Mouse (Mus musculus): Measurements from ENCODE around the gene Dpp3. TPM values are rescaled to one million over a fixed set of nuclear protein-coding genes. Genes with fewer than 3 reads are reported as not detected.
A peak's percentile ranks its signal among the peaks of the same experiment; 100 is the strongest.

Gene Dpp3
- polyA plus RNA-seq, 1 experiment = 68.2 TPM

- peak within 1 kb of the TSS; percentile 66 for H3ac ChIP-seq (ENCODE audit: control insufficient read depth, insufficient read length, low read depth)
Measured at GRCm38 (mm10) chr19:4942551-4943252, 14.6 kb upstream of the Dpp3 start, which contains the start of gene Peli3. Gene Peli3 (minus strand): TSS chr19:4943127.

DNA sequence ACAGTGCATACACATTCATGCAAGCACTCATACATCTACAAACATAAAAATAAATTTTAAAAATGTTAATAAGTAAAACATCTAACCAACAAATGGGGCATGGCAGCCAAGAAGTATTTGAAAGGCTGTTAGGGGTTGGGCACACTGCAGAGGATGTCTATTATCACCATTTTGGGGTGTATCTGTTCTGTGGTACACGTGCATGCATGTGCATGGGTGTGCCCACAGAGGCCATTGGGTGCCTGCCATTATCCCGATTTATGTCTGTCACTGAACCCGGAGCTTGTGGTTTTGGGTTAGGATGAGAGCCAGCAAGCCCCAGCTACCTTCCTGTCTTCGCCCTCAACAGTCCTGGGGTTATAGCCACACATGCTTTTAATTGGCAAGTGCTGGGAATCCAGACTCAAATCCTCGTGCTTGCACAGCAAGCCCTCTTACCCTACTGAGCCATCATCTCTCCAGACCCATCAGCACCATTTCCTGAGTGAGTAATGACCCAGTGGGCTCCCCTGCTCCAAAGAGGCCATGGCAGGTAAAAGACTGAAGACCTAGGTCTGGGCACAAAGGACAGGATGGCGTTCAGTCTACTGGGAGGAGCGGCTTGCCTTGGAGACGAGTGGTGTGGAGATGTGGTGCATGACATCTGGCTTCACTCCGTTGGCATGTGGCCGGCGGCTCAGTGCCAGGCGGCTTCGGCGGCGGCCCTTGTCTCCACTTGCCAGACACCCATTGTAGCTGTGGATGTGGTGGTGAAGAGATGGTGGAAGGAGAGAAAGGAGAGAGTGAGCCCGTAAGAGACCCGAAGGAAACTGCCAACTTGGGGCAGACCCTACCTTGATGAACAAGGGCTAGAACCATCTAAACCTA lies 9.6 kb upstream of the Dpp3 start:
- Histone ChIP-seq H3K79me2 (ENCODE audit: control insufficient read depth, insufficient read depth) (no peaks in the 10 kb centered on the region), H3K36me3 (ENCODE audit: control insufficient read depth, insufficient read depth) (no peaks in the 10 kb centered on the region), H3K4me3 (ENCODE audit: insufficient read depth, poor library complexity, severe bottlenecking) (no peak overlapping the region), H3ac (ENCODE audit: control insufficient read depth, insufficient read length, low read depth) (no peak overlapping the region), H3K79me3 (ENCODE audit: low read depth) (no peaks in the 10 kb centered on the region), H3K27me3 (ENCODE audit: control insufficient read depth, insufficient read depth, insufficient read length) (peaks cover 1% of the 10 kb centered on the region)
- TF ChIP-seq FOSL1 (IDR thresholded peaks at IDR 0.05; ENCODE audit: insufficient read depth, low read length, poor library complexity, severe bottlenecking) (no peak), MYOD1 (IDR thresholded peaks at IDR 0.05; ENCODE audit: control insufficient read depth, insufficient read length, low read depth) (no peak), CTCF (IDR thresholded peaks at IDR 0.05; ENCODE audit: control insufficient read depth, insufficient read depth, insufficient read length) (no peak), MYOG (IDR thresholded peaks at IDR 0.05; ENCODE audit: control insufficient read depth, extremely low read depth, insufficient read length) (no peak), MAX (IDR thresholded peaks at IDR 0.05) (no peak), USF1 (IDR thresholded peaks at IDR 0.05; ENCODE audit: low read depth) (no peak), CEBPB (IDR thresholded peaks at IDR 0.05; ENCODE audit: low read depth) (no peak)

More at GRCm38 (mm10) chr19:4942551-4943252, 14.6 kb upstream of the Dpp3 start, which contains the start of gene Peli3:
- Histone ChIP-seq H3K36me3 (ENCODE audit: control insufficient read depth, insufficient read depth) (no peaks in the 10 kb centered on the region), H3K79me2 (ENCODE audit: control insufficient read depth, insufficient read depth) (no peaks in the 10 kb centered on the region), H3K79me3 (ENCODE audit: low read depth) (no peaks in the 10 kb centered on the region), H3K4me3 (ENCODE audit: insufficient read depth, poor library complexity, severe bottlenecking) (peak within 1 kb of the TSS; percentile 25), H3K27me3 (ENCODE audit: control insufficient read depth, insufficient read depth, insufficient read length) (no peaks in the 10 kb centered on the region)
- TF ChIP-seq MAX (IDR thresholded peaks at IDR 0.05) = no peak
- no peak for TF ChIP-seq MYOD1 (IDR thresholded peaks at IDR 0.05; ENCODE audit: control insufficient read depth, insufficient read length, low read depth)
- TF ChIP-seq CTCF (IDR thresholded peaks at IDR 0.05; ENCODE audit: control insufficient read depth, insufficient read depth, insufficient read length) = no peak
- no peak for TF ChIP-seq MYOG (IDR thresholded peaks at IDR 0.05; ENCODE audit: control insufficient read depth, extremely low read depth, insufficient read length)
- TF ChIP-seq CEBPB (IDR thresholded peaks at IDR 0.05; ENCODE audit: low read depth) = no peak
- TF ChIP-seq FOSL1 (IDR thresholded peaks at IDR 0.05; ENCODE audit: insufficient read depth, low read length, poor library complexity, severe bottlenecking) = no peak
- TF ChIP-seq USF1 (IDR thresholded peaks at IDR 0.05; ENCODE audit: low read depth) = no peak

GRCm38 (mm10) chr19:4936896-4937295 lies 8.8 kb upstream of the Dpp3 start:
- Histone ChIP-seq H3K79me2 (ENCODE audit: control insufficient read depth, insufficient read depth) (no peaks in the 10 kb centered on the region), H3K79me3 (ENCODE audit: low read depth) (no peaks in the 10 kb centered on the region), H3K36me3 (ENCODE audit: control insufficient read depth, insufficient read depth) (no peaks in the 10 kb centered on the region), H3K4me3 (ENCODE audit: insufficient read depth, poor library complexity, severe bottlenecking) (no peak overlapping the region), H3ac (ENCODE audit: control insufficient read depth, insufficient read length, low read depth) (no peak overlapping the region), H3K27me3 (ENCODE audit: control insufficient read depth, insufficient read depth, insufficient read length) (peaks cover 3% of the 10 kb centered on the region)
- no peak for TF ChIP-seq MYOG (IDR thresholded peaks at IDR 0.05; ENCODE audit: control insufficient read depth, extremely low read depth, insufficient read length)
- TF ChIP-seq MAX (IDR thresholded peaks at IDR 0.05) = no peak
- no peak for TF ChIP-seq CEBPB (IDR thresholded peaks at IDR 0.05; ENCODE audit: low read depth)
- no peak for TF ChIP-seq USF1 (IDR thresholded peaks at IDR 0.05; ENCODE audit: low read depth)
- TF ChIP-seq MYOD1 (IDR thresholded peaks at IDR 0.05; ENCODE audit: control insufficient read depth, insufficient read length, low read depth) = no peak
- no peak for TF ChIP-seq CTCF (IDR thresholded peaks at IDR 0.05; ENCODE audit: control insufficient read depth, insufficient read depth, insufficient read length)
- no peak for TF ChIP-seq FOSL1 (IDR thresholded peaks at IDR 0.05; ENCODE audit: insufficient read depth, low read length, poor library complexity, severe bottlenecking)

GRCm38 (mm10) chr19:4928781-4929180 lies 694 bp upstream of the Dpp3 start:
- no peak overlapping the region for H3K4me3 ChIP-seq (ENCODE audit: insufficient read depth, poor library complexity, severe bottlenecking)
- H3K79me3 ChIP-seq (ENCODE audit: low read depth) = peaks cover 15% of the 10 kb centered on the region

DNA sequence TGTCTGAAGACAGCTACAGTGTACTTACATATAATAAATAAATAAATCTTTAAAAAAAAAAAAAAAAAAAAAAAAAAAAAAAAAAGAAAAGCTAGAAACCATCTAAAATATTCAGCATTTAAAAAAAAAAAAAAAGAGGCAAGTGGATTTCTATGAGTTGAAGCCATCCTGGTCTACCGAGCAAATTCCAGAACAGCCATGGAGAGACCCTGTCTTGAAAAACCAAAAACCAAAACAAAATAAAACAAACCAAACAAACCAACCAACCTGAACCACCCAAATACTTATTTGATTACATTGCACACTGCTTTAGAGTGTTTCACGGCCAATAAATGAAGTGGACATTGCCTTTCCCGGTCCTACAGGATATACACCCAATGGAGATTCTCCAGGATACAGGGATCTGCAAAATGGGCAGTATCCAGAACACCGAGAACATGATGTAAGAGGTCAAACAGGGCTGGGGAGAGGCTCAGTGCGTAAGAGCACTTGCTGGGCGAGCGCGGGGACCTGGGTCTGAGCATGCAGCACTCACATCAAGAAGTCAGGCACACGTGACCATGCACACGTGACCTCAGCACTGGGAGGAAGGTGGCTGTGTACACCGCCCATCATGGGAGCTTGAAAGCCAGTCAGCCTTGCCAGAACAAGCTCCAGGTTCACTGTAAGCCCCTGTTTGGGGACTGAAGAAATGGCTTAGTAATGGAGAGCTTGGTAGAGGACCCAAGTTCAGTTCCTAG lies 2.8 kb downstream of the Dpp3 start:
- peaks cover 16% of the 10 kb centered on the region for H3K79me3 ChIP-seq (ENCODE audit: low read depth)
- no peak overlapping the region for H3ac ChIP-seq (ENCODE audit: control insufficient read depth, insufficient read length, low read depth)
- H3K4me3 ChIP-seq (ENCODE audit: insufficient read depth, poor library complexity, severe bottlenecking) = no peak overlapping the region
- H3K36me3 ChIP-seq (ENCODE audit: control insufficient read depth, insufficient read depth) = peaks cover 39% of the 10 kb centered on the region
- no peaks in the 10 kb centered on the region for H3K27me3 ChIP-seq (ENCODE audit: control insufficient read depth, insufficient read depth, insufficient read length)
- TF ChIP-seq MYOD1 (IDR thresholded peaks at IDR 0.05; ENCODE audit: control insufficient read depth, insufficient read length, low read depth) (no peak), CTCF (IDR thresholded peaks at IDR 0.05; ENCODE audit: control insufficient read depth, insufficient read depth, insufficient read length) (no peak), CEBPB (IDR thresholded peaks at IDR 0.05; ENCODE audit: low read depth) (no peak), MAX (IDR thresholded peaks at IDR 0.05) (no peak), USF1 (IDR thresholded peaks at IDR 0.05; ENCODE audit: low read depth) (no peak), FOSL1 (IDR thresholded peaks at IDR 0.05; ENCODE audit: insufficient read depth, low read length, poor library complexity, severe bottlenecking) (no peak), MYOG (IDR thresholded peaks at IDR 0.05; ENCODE audit: control insufficient read depth, extremely low read depth, insufficient read length) (no peak)
- peaks cover 29% of the 10 kb centered on the region for H3K79me2 ChIP-seq (ENCODE audit: control insufficient read depth, insufficient read depth)

More at GRCm38 (mm10) chr19:4928781-4929180, 694 bp upstream of the Dpp3 start:
- peaks cover 29% of the 10 kb centered on the region for H3K79me2 ChIP-seq (ENCODE audit: control insufficient read depth, insufficient read depth)
- TF ChIP-seq CTCF (IDR thresholded peaks at IDR 0.05; ENCODE audit: control insufficient read depth, insufficient read depth, insufficient read length) (no peak), MAX (IDR thresholded peaks at IDR 0.05) (no peak), CEBPB (IDR thresholded peaks at IDR 0.05; ENCODE audit: low read depth) (no peak), MYOD1 (IDR thresholded peaks at IDR 0.05; ENCODE audit: control insufficient read depth, insufficient read length, low read depth) (no peak), USF1 (IDR thresholded peaks at IDR 0.05; ENCODE audit: low read depth) (no peak), MYOG (IDR thresholded peaks at IDR 0.05; ENCODE audit: control insufficient read depth, extremely low read depth, insufficient read length) (no peak), FOSL1 (IDR thresholded peaks at IDR 0.05; ENCODE audit: insufficient read depth, low read length, poor library complexity, severe bottlenecking) (no peak)
- peaks cover 3% of the 10 kb centered on the region for H3K27me3 ChIP-seq (ENCODE audit: control insufficient read depth, insufficient read depth, insufficient read length)
- H3ac ChIP-seq (ENCODE audit: control insufficient read depth, insufficient read length, low read depth) = no peak overlapping the region
- H3K36me3 ChIP-seq (ENCODE audit: control insufficient read depth, insufficient read depth) = peaks cover 14% of the 10 kb centered on the region
